Mouse (Mus musculus): ENCODE measurements at regions not wholly inside any gene's neighbourhood (a gene's known extent, or its start where the extent isn't known, plus 50 kb on each side); places are given as distances from the start of the nearest gene placed in this dataset.

DNA sequence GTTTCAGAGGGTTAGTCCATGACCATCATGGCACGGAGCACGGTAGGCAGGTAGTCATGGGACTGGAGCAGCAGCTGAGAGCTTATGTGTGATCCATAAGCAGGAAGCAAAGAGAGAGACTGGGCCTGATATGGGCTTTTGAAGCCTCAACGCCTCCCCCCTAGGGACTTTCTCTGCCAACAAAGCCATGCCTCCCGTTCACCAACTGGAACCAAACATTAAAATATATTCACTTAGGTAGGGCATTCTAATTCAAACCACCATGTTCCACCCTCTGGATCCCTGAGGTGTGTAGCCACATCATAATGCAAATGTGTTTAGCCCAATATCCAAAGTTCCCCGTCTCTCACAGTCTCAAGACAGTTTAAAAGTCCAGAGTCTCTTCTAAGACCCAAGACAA lies 85.3 kb upstream of the Ltbp1 start:
- DNase-seq, result no peak

DNA sequence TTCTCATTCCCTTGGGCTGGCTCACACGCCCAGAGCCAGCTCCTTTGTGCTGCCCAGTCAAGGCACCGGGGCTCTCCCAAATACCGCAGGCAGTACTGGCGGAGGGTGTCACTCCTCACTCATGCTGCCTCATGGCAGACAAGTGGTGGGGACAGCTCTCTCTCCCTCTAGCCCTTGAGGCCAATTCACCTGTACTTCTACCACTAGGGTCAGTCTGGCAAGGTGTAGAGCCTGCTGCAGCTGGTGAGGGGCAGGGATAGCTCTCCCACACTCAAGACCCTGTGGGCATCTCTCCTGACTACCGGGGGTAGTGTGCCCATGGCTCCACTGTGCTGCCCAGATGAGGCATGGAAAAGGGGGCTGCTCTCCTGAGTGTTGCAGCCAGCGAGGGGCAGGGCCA lies 84.0 kb upstream of the Ltbp1 start:
- DNase-seq, result no peak

DNA sequence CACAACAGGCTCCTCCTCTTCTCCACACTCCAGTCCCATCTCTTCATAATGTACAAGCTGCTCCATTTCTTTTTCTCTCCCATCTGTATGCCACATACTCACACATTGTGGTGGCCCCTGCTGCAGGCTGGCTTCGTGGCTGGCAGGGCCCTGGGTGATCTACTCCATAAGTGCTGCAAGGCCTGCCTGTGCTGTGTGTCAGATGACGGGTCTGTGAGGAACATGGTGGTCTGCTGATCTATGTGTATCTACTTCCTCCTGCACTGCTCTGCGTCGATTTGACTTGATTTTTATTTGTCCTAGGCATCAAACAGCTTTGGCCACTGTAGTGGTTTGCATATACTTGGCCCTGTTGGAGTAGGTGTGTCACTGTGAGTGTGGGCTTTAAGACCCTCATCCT lies 83.4 kb upstream of the Ltbp1 start:
- no peak for DNase-seq

DNA sequence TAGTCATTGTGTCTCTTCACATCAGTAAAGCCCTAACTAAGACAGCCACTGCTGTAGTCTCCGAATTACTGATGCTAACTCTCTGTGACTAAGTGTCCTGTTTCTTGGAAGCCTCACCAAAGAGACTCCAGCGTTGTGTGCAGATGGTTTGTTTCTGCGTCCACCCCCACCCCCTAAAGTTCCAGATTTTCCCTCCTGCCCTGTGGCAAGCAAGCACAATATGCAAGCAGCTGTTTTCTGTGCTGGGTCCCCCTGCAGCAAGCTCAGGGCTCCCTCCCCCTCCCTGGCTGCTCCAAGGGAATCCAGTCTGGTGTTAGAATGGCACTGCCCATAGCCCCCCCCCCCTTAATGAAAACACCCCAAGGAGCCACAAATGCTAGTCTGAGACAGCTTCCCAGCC lies 82.8 kb upstream of the Ltbp1 start:
- DNase-seq, result peak; percentile 12

DNA sequence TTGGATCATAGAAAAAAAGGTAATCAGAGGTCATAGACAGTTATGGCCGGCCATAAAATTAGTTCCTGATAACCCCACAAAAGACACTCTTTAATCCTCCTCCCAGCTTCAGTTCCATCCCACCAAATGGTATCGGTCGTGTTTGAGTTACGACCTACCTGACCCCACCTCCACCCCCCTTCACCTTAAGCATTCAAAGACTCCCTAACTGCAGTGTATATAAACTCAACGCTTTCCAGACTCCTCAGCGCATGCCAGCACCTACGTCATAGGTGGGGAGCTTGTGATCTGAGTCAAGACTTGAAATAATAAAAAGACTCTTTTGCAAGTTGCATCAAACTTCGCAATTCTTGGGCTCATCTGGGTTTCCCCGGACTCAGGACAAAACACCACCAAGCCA lies 82.3 kb upstream of the Ltbp1 start:
- DNase-seq, result no peak

DNA sequence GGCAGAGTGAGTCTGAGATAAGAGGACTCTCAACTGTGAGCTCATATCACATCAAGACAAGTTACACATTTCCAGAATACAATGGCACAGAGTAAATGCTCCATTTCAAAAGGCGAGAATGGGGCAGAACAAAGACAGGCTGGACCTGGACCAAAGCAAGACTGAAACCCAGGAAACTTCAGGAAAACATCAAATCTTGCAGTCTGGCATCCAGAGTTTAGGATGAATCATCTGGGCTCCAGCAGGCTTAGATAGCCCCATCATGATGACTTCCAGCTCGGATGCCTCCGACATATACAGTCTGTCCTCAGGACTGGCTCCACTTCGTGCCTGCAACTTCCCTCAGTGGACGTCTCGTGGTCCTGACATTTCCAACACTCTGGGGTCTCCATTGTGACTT lies 80.2 kb upstream of the Ltbp1 start:
- no peak for DNase-seq

DNA sequence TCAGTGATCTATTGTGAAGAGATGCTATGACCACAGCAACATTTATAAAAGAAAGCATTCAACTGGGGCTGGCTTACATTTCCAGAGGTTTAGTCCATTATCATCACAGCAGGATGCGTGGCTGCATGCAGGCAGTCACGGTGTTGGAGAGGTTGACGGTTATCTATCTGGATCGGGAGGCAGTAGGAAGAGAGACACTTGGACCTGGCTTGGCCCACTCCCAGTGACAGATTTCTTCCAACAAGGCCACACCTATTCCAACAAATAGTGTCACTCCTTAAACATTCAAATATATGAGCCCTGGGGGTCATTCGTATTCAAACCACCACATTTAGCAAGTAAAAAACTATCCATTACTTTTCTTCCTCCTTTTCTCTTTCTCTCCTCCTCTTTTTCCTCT lies 77.4 kb upstream of the Ltbp1 start:
- DNase-seq, result no peak

DNA sequence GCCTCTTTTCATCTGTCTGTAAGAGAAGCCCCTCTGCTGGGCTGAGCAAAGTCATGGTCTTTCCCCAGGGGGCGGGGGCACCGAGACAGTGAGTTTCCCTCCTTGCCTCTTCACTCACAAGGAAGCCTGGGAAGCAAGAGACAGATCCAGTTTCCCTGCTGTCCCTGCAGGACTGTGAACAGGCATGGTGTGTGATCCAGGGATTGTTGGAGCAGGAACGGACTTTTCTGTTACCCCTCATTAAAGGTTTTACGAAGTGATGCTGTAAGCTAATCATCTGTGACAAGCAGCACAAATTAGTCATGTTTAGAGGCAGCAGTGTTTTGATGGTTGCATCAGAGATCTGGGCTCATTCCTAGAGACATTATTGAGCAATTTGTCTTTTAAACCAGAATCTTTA lies 73.8 kb upstream of the Ltbp1 start:
- no peak for DNase-seq

DNA sequence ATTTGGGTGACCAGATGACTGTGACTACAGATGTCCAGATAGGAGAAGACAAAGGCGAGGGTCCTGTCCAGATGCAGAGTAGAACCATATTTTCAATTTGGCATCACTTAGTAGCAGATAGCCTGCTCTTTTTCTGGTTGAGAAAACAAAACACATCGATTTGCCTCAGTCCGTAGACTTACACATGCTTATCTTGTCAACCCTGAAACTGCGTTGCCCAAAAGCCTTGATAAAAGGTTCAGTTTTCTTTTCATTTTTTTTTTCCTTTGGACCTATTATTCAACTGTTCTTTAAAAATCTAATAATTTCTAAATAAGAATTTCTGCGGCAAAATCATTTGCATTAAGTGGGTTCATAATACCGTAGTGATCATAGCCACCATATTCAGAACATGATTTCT lies 64.0 kb upstream of the Ltbp1 start:
- no peak for DNase-seq

DNA sequence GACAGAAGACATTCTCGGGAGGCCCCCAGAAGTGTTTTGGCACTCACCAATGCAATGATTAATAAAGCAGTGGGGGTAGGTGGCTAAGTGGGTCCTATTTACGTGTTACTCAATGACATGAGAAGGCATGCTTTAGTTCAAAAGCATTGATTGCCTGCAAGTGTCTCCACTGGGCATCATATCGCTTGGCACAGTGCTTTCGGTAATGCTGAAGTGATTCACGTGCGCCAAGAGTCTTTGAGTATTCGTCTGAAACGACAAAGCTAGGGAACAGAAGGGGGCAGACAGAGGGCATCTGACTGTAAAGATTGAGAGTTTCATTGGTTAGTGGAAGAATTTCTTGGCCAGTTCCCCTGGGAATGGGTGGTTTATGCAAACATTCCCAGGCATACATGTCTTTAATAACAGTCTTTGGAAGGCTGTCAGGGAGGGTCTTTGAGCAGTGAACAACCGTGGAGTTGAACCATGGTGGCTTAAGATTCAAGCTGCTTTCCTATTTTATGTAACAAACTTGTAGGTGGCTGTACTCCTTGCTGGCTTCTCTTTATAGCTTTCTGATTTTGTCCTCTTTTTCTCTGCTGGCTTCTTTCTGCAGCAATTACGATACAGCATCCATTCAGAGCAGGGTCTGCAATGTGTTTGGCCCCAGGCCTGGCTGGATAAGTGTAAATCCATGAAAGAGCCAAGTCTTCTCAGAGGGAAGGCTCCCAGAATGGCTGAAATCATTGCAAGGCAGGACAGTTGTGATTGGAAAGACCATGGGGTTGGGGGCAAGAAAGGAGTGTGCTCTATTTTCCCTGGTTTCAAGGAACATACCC lies 62.2 kb upstream of the Ltbp1 start:
- DNase-seq, result no peak

DNA sequence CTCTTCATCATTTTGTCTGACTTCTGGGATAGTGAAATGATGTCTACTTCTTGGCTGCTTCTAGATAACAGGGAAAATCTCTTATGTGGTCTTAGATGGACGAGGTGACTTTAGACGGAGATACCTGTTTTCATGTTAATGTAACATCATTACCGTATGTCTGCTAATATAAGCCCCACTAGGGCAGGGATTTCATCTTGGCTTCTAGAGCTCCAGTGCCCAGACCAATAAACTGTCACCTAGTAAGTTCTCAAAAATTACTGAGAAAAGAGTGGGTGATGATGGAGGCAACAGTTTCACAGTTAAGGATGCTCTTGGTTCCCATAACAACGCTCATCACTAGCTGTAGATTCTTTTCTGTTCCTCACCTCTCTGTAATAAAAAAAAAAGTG lies 61.6 kb upstream of the Ltbp1 start:
- DNase-seq, result no peak

DNA sequence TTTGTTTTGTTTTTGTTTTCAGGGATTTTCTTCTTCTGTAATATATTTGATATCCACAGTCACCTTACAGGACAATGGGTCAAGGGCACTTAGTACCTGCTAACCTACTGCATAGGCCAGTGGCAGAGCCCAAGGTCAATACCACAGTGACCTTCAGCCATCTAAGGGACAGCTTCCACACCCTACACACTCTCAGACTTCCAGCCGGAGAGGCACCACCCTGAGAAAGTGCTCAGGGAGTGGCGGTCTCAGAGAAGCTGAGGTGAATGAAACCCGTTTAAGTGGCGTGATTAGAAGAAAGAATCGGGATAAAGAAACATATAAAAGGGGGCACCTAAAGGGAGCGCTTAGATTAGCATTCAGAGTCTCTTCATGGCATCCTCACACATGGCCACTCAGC lies 60.2 kb upstream of the Ltbp1 start:
- no peak for DNase-seq

DNA sequence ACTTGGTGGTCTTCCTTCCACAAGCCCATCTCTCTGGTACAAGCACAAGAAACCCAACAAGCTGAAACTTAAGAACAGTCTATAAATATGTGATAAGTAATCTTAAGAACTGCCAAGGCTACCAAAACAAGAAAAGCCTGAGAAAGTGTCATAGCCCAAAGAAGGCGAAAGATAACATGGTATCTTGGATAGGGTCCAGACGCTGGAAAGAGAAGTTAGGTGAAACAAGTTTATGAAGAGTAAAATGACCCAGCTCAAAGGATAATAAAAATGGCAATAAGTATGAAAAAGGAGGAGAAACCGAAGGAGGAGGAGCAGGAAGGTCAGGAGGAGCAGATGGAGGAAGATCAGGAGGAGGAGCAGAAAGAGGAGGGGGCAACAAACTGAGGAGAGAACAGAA lies 56.9 kb upstream of the Ltbp1 start:
- no peak for DNase-seq

DNA sequence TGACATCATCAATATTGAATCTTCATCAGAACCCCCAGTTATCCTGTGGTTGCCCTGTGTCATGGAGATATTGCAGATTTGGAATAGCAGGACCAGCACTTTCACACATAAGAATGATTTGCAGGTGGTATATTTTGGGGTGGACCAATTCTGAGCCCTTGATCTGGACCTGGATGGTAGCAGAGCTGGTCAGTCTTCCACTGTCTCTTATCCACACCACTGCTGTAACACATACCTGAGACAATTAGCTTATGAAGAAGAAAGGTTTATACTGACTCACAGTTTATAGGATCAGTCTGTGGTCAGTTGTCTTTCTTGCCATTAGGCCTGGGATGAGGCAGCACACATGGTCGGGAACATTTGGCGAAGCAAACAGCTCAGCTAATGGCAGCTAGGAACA lies 55.1 kb upstream of the Ltbp1 start:
- no peak for DNase-seq

DNA sequence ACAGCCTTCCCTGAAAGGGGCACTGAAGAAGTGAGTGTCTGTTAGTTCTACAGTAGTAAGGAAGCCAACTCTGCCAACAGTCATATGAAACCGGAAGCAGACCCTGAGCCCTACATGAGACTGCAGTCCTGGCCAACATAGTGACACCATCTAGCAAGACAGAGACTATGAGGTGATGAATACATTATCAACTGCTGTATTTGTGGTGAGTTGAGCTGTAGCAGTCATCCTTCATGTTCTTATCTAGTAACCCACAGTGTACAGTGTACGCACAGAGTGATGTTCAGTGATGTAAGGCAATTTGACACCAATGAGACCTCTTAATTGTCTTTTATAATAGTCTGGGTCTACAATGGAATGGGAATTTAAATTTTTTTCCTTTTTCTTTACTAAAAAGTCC lies 50.4 kb upstream of the Ltbp1 start:
- no peak for DNase-seq
